Mouse (Mus musculus) liver, embryonic 14.5 days (tissue): ENCODE results near the gene Gm28051. TPM values are rescaled to one million over a fixed set of nuclear protein-coding genes. Genes with fewer than 3 reads are reported as not detected.

Source experiments
- ATAC-seq: fragments of 200-750 bp; cut with Nextera tagmentation; 2 replicates; pipeline ENCODE4 v1.8.0; 2017; ENCODE audit warnings: moderate number of reproducible peaks, mild to moderate bottlenecking, moderate library complexity; ENCODE audit not compliant: insufficient read depth
- DNase-seq, 3 experiments: peaks; one replicate each; pipeline ENCODE4 v3.0.0-alpha.2; 2012 to 2013; ENCODE audit warnings: low read depth in 3 of 3, low spot score in 3 of 3
- H3K27ac ChIP-seq: fragments of 300-500 bp; sonication (generic); 2 replicates; pipeline ENCODE4 v1.5.1; 2014; ENCODE audit warnings: moderate library complexity, mild to moderate bottlenecking, control low read depth, inconsistent platforms
- H3K27me3 ChIP-seq: fragments of 300-500 bp; sonication (generic); 2 replicates; pipeline ENCODE4 v1.6.1; 2014; ENCODE audit warnings: mild to moderate bottlenecking, low read length, moderate library complexity; ENCODE audit not compliant: control insufficient read depth, insufficient read depth
- H3K36me3 ChIP-seq: fragments of 300-500 bp; sonication (generic); replicated peaks from 2 replicates; pipeline ENCODE4 v1.6.1; 2014; ENCODE audit warnings: low read depth; ENCODE audit not compliant: control insufficient read depth, insufficient read depth
- H3K4me1 ChIP-seq, 2 experiments: fragments of 200-500 bp in 1 of 2; fragments of 300-500 bp in 1 of 2; sonication (generic) in 1 of 2; replicated peaks; 2 replicates each; pipeline ENCODE4 v1.6.1; 2012 to 2014; ENCODE audit warnings: antibody characterized with exemption in 1 of 2, inconsistent platforms in 1 of 2, low read length in 1 of 2; ENCODE audit not compliant: control insufficient read depth in 2 of 2, insufficient read depth in 2 of 2
- H3K4me2 ChIP-seq: fragments of 300-500 bp; sonication (generic); 2 replicates; pipeline ENCODE4 v1.6.1; 2014; ENCODE audit warnings: low read depth, mild to moderate bottlenecking, control low read depth, moderate library complexity
- H3K4me3 ChIP-seq, 2 experiments: fragments of 200-500 bp in 1 of 2; fragments of 300-500 bp in 1 of 2; sonication (generic) in 1 of 2; 2 replicates each; pipeline ENCODE4 v1.5.1; 2012 to 2014; ENCODE audit warnings: low read depth in 2 of 2, low read length in 2 of 2, mild to moderate bottlenecking in 2 of 2, control low read depth in 1 of 2, inconsistent platforms in 1 of 2, moderate library complexity in 1 of 2; ENCODE audit not compliant: insufficient read depth in 1 of 2
- H3K9ac ChIP-seq: fragments of 300-500 bp; sonication (generic); replicated peaks from 2 replicates; pipeline ENCODE4 v1.6.1; 2014; ENCODE audit warnings: mild to moderate bottlenecking, control low read depth, moderate library complexity
- H3K9me3 ChIP-seq: fragments of 300-500 bp; sonication (generic); 2 replicates; pipeline ENCODE4 v1.6.1; 2016; ENCODE audit warnings: low read length, mixed read lengths; ENCODE audit not compliant: control insufficient read depth
- CTCF ChIP-seq: IDR thresholded peaks from 2 replicates; pipeline ENCODE4 v1.5.1; 2016; ENCODE audit warnings: antibody characterized with exemption, low read depth, control low read depth
- EP300 ChIP-seq: IDR thresholded peaks from 2 replicates; pipeline ENCODE4 v1.6.1; 2016; ENCODE audit warnings: antibody characterized with exemption, low read depth
- WGBS: fragments of 180-500 bp; shearing (Covaris S2); extraction: QIAGEN DNeasy Blood & Tissue Kit; methylation state at CpG from one replicate; pipeline ENCODE4 v1.1.7; 2014; ENCODE audit not compliant: insufficient replicate concordance; 5-methylcytosine and 5-hydroxymethylcytosine counted together
- polyA plus RNA-seq, 2 experiments: library from polyadenylated mRNA; depleted of rRNA in 1 of 2; stranded (reverse) in 1 of 2; unstranded in 1 of 2; fragments of >200 nt; fragmentation: Nextera tagmentation in 1 of 2; extraction: Ambion mirVana in 1 of 2; gene quantifications; 2 replicates each; pipeline versions ENCODE4 v1.2.1 to v1.2.3; 2012 to 2014

The Gm28051 gene
- polyA plus RNA-seq, 2 experiments, result not detected

GRCm38 (mm10) chr12:102706833-102707463 is 50.6 kb downstream of the Gm28051 start:
- Histone ChIP-seq H3K4me2 (no peak overlapping the region), H3K27ac (no peak overlapping the region), H3K4me3 (no peak overlapping the region), H3K36me3 (no peaks in the 10 kb centered on the region), H3K4me1 (peaks cover 0 to 15% of the 10 kb centered on the region in 2 experiments; a peak in 3 of 4 replicates), H3K9ac (no peak overlapping the region), H3K27me3 (no peaks in the 10 kb centered on the region; the same call in 1 of the 2 replicates), H3K9me3 (no peaks in the 10 kb centered on the region)
- 69% methylated on average over 10 of the region's 10 CpGs for WGBS
- ATAC-seq (no peak), DNase-seq (no peak)
- TF ChIP-seq CTCF, result no peak
- no peak for TF ChIP-seq EP300

GRCm38 (mm10) chr12:102705906-102706640 is 51.5 kb downstream of the Gm28051 start:
- DNase-seq (no peak), ATAC-seq (no peak)
- 68% methylated on average over 6 of the region's 6 CpGs for WGBS
- TF ChIP-seq EP300 (no peak), CTCF (no peak)
- Histone ChIP-seq H3K36me3 (no peaks in the 10 kb centered on the region), H3K9me3 (no peaks in the 10 kb centered on the region), H3K27ac (no peak overlapping the region), H3K27me3 (no peaks in the 10 kb centered on the region; the same call in 1 of the 2 replicates), H3K9ac (no peak overlapping the region), H3K4me3 (no peak overlapping the region), H3K4me1 (peaks cover 0 to 15% of the 10 kb centered on the region in 2 experiments; a peak in 3 of 4 replicates), H3K4me2 (peak overlapping the region; percentile 94)

GRCm38 (mm10) chr12:102705216-102705871 is 52.2 kb downstream of the Gm28051 start:
- Histone ChIP-seq H3K27me3 (no peaks in the 10 kb centered on the region; the same call in 1 of the 2 replicates), H3K9me3 (no peaks in the 10 kb centered on the region), H3K9ac (peak overlapping the region; percentile 74), H3K4me2 (peak overlapping the region; percentile 94), H3K4me1 (peaks cover 0 to 15% of the 10 kb centered on the region in 2 experiments; a peak in 3 of 4 replicates), H3K4me3 (peak overlapping the region; percentile 58 to 78), H3K27ac (peak overlapping the region; percentile 44; the same call in 1 of the 2 replicates), H3K36me3 (no peaks in the 10 kb centered on the region)
- TF ChIP-seq CTCF (peak; percentile 89), EP300 (no peak)
- WGBS, result 3% methylated on average over 44 of the region's 45 CpGs
- peak; percentile 46 to 56 (median 55) for DNase-seq
- peak; percentile 80 for ATAC-seq

GRCm38 (mm10) chr12:102704457-102705198 is 52.9 kb downstream of the Gm28051 start, which contains the start of gene Itpk1:
Gene Itpk1 (minus strand): TSS chr12:102704930.
- Histone ChIP-seq H3K4me2 (peak within 1 kb of the TSS; percentile 94), H3K36me3 (no peaks in the 10 kb centered on the region), H3K27me3 (no peaks in the 10 kb centered on the region; the same call in 1 of the 2 replicates), H3K27ac (peak within 1 kb of the TSS; percentile 44; the same call in 1 of the 2 replicates), H3K4me1 (peaks cover 0 to 15% of the 10 kb centered on the region in 2 experiments; a peak in 3 of 4 replicates), H3K9me3 (no peaks in the 10 kb centered on the region), H3K9ac (peak within 1 kb of the TSS; percentile 74), H3K4me3 (peak within 1 kb of the TSS; percentile 78 to 81)
- TF ChIP-seq CTCF, result no peak
- no peak for TF ChIP-seq EP300
- under 1% methylated on average over 81 of the region's 105 CpGs for WGBS
- DNase-seq, result peak; percentile 38 to 55 (median 55)
- peak; percentile 94 for ATAC-seq
